14 mouse cellular contexts compared by ENCODE assay signal in genomic region chr5:149252303-149252702, GRCm38 (mm10).
"Had no signal": no experiment of that assay in that cellular context is flagged by ENCODE, and none has a peak within 500 bp of the region (broad histone marks: within the 10 kb centered on the region; RNA-seq: fewer than 3 reads in every experiment).

No protein-coding gene starts in this region.

- DNase-seq: gastrocnemius, adult 2 months; gastrocnemius, postnatal 10 days; gastrocnemius, postnatal 25 days; heart, adult 18-20 months; heart, postnatal 10 days; heart, postnatal 4 days; kidney, adult 11 months; kidney, adult 2 months; kidney, adult 9 months; kidney, postnatal 14 days; kidney, postnatal 4 days; layer of hippocampus, adult 9-11 months; layer of hippocampus, postnatal 36 days; left cerebral cortex, postnatal 4 days had no signal
